Mouse (Mus musculus) lung, postnatal 0 days (tissue): ENCODE measurements around the gene Akap8l. TPM values are rescaled to one million over a fixed set of nuclear protein-coding genes. Genes with fewer than 3 reads are reported as not detected.

Experiments
- ATAC-seq: fragments of 200-750 bp; cut with Nextera tagmentation; 2 replicates; pipeline ENCODE4 v1.8.0; 2017; ENCODE audit warnings: moderate library complexity
- DNase-seq: peaks from one replicate; pipeline ENCODE4 v3.0.0-alpha.2; 2016; ENCODE audit warnings: low spot score
- H3K27ac ChIP-seq: fragments of 300-500 bp; sonication (generic); 2 replicates; pipeline ENCODE4 v1.5.1; 2014; ENCODE audit warnings: antibody characterized with exemption, mild to moderate bottlenecking, low read length, mixed read lengths
- H3K27me3 ChIP-seq: fragments of 300-500 bp; sonication (generic); replicated peaks from 2 replicates; pipeline ENCODE4 v1.6.1; 2014; ENCODE audit warnings: low read length, mixed read lengths; ENCODE audit not compliant: insufficient read depth
- H3K36me3 ChIP-seq: fragments of 300-500 bp; sonication (generic); 2 replicates; pipeline ENCODE4 v1.6.1; 2014; ENCODE audit warnings: low read length, mixed read lengths; ENCODE audit not compliant: insufficient read depth
- H3K4me1 ChIP-seq: fragments of 300-500 bp; sonication (generic); 2 replicates; pipeline ENCODE4 v1.6.1; 2014; ENCODE audit warnings: antibody characterized with exemption, low read depth, low read length, mixed read lengths; ENCODE audit not compliant: insufficient read depth
- H3K4me2 ChIP-seq: fragments of 300-500 bp; sonication (generic); replicated peaks from 2 replicates; pipeline ENCODE4 v1.6.1; 2014; ENCODE audit warnings: low read depth, mild to moderate bottlenecking, low read length, moderate library complexity, mixed read lengths
- H3K4me3 ChIP-seq: fragments of 300-500 bp; sonication (generic); 2 replicates; pipeline ENCODE4 v1.5.1; 2014; ENCODE audit warnings: low read depth, low read length
- H3K9ac ChIP-seq: fragments of 300-500 bp; sonication (generic); replicated peaks from 2 replicates; pipeline ENCODE4 v1.6.1; 2014; ENCODE audit warnings: low read depth, mild to moderate bottlenecking
- H3K9me3 ChIP-seq: fragments of 300-500 bp; sonication (generic); 2 replicates; pipeline ENCODE4 v1.6.1; 2016; ENCODE audit warnings: low read length, mixed read lengths
- CTCF ChIP-seq: IDR thresholded peaks from 2 replicates; pipeline ENCODE4 v1.5.1; 2016; ENCODE audit warnings: antibody characterized with exemption, mild to moderate bottlenecking
- EP300 ChIP-seq: IDR thresholded peaks from 2 replicates; pipeline ENCODE4 v1.6.1; 2016; ENCODE audit warnings: antibody characterized with exemption, mild to moderate bottlenecking, control low read depth
- WGBS: fragments of 180-500 bp; shearing (Covaris S2); extraction: QIAGEN DNeasy Blood & Tissue Kit; methylation state at CpG from one replicate; pipeline ENCODE4 v1.1.7; 2014; 5-methylcytosine and 5-hydroxymethylcytosine counted together
- polyA plus RNA-seq: library from polyadenylated mRNA; unstranded; fragments of >200 nt; fragmentation: Nextera tagmentation; extraction: Ambion mirVana; gene quantifications from 2 replicates; pipeline ENCODE4 v1.2.1, GENCODE M21; 2015

Akap8l gene
- polyA plus RNA-seq, 1 experiment from 2014 or later, result 59.9 TPM

DNA sequence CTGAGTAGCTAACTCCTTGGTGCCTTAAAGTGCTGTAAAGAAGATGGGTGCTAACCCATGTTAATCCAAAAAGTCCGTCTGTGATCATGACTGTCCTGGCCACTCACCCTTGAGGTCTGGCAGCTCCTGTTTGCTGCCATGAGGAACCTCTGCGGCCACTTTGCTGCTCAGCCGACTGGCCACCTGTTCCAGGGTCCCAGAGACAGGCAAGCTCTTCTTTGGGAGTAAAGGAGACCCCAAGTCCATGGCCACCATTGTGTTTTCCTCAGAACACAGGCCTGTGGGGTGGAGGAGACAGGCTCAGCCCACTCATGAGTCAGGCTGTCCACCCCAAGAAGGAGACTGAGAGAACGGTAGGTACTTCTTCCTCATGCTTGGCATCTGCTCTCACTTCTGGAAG, 12.3 kb upstream of the Akap8l start:
- no peaks in the 10 kb centered on the region for H3K27me3 ChIP-seq
- no peak for TF ChIP-seq CTCF
- TF ChIP-seq EP300, result no peak
- WGBS, result 71% methylated on average over 4 of the region's 4 CpGs
- H3K36me3 ChIP-seq, result peaks cover 27% of the 10 kb centered on the region
- H3K9ac ChIP-seq, result no peak overlapping the region
- no peak for ATAC-seq
- H3K9me3 ChIP-seq, result no peaks in the 10 kb centered on the region
- H3K27ac ChIP-seq, result no peak overlapping the region
- DNase-seq, result no peak
- peaks cover 15% of the 10 kb centered on the region; the same call in 1 of the 2 replicates for H3K4me1 ChIP-seq
- H3K4me3 ChIP-seq, result no peak overlapping the region
- peak overlapping the region; percentile 89; the same call in 1 of the 2 replicates for H3K4me2 ChIP-seq

- no peak overlapping the region for H3K27ac ChIP-seq
- no peak overlapping the region for H3K4me3 ChIP-seq
- H3K9ac ChIP-seq, result no peak overlapping the region
- DNase-seq, result no peak
- H3K36me3 ChIP-seq, result peaks cover 48% of the 10 kb centered on the region
- WGBS, result 91% methylated on average over 14 of the region's 18 CpGs
- ATAC-seq, result no peak
- peaks cover 12% of the 10 kb centered on the region; the same call in 1 of the 2 replicates for H3K4me1 ChIP-seq
- H3K27me3 ChIP-seq, result no peaks in the 10 kb centered on the region
- no peak overlapping the region for H3K4me2 ChIP-seq
- TF ChIP-seq CTCF (no peak), EP300 (no peak)
- H3K9me3 ChIP-seq, result no peaks in the 10 kb centered on the region
Observed at GRCm38 (mm10) chr17:32359928-32360327, 9.5 kb upstream of the Akap8l start.

GRCm38 (mm10) chr17:32358943-32359340, 8.5 kb upstream of the Akap8l start:
- TF ChIP-seq EP300, result no peak
- TF ChIP-seq CTCF, result no peak
- no peak overlapping the region for H3K27ac ChIP-seq
- WGBS, result 88% methylated on average over 6 of the region's 6 CpGs

GRCm38 (mm10) chr17:32358192-32358942, 8.0 kb upstream of the Akap8l start:
- TF ChIP-seq EP300 (no peak), CTCF (no peak)
- Histone ChIP-seq H3K9ac (no peak overlapping the region), H3K36me3 (peaks cover 55% of the 10 kb centered on the region), H3K9me3 (no peaks in the 10 kb centered on the region), H3K4me1 (peaks cover 5% of the 10 kb centered on the region; the same call in 1 of the 2 replicates), H3K4me2 (no peak overlapping the region), H3K27me3 (no peaks in the 10 kb centered on the region), H3K27ac (no peak overlapping the region), H3K4me3 (no peak overlapping the region)
- WGBS, result 95% methylated on average over 7 of the region's 7 CpGs
- ATAC-seq (no peak), DNase-seq (no peak)

More at GRCm38 (mm10) chr17:32358943-32359340, 8.5 kb upstream of the Akap8l start:
- no peak overlapping the region for H3K4me3 ChIP-seq
- ATAC-seq, result no peak
- peaks cover 9% of the 10 kb centered on the region; the same call in 1 of the 2 replicates for H3K4me1 ChIP-seq
- no peak overlapping the region for H3K4me2 ChIP-seq
- H3K27me3 ChIP-seq, result no peaks in the 10 kb centered on the region
- no peak for DNase-seq
- H3K9ac ChIP-seq, result no peak overlapping the region
- H3K36me3 ChIP-seq, result peaks cover 55% of the 10 kb centered on the region
- H3K9me3 ChIP-seq, result no peaks in the 10 kb centered on the region

GRCm38 (mm10) chr17:32356766-32357760, 6.7 kb upstream of the Akap8l start:
- no peak for ATAC-seq
- Histone ChIP-seq H3K27ac (no peak overlapping the region), H3K4me2 (no peak overlapping the region), H3K4me1 (no peaks in the 10 kb centered on the region), H3K9ac (no peak overlapping the region), H3K36me3 (peaks cover 53% of the 10 kb centered on the region), H3K4me3 (no peak overlapping the region), H3K9me3 (no peaks in the 10 kb centered on the region), H3K27me3 (no peaks in the 10 kb centered on the region)
- TF ChIP-seq EP300, result no peak
- no peak for TF ChIP-seq CTCF
- no peak for DNase-seq
- 83% methylated on average over 24 of the region's 24 CpGs for WGBS

- ATAC-seq (no peak), DNase-seq (no peak)
- Histone ChIP-seq H3K36me3 (peaks cover 49% of the 10 kb centered on the region), H3K9me3 (no peaks in the 10 kb centered on the region), H3K9ac (no peak overlapping the region), H3K4me2 (no peak overlapping the region), H3K4me3 (no peak overlapping the region), H3K27me3 (no peaks in the 10 kb centered on the region), H3K4me1 (no peaks in the 10 kb centered on the region), H3K27ac (no peak overlapping the region)
- WGBS, result 87% methylated on average over 9 of the region's 9 CpGs
- no peak for TF ChIP-seq EP300
- TF ChIP-seq CTCF, result no peak
Observed at GRCm38 (mm10) chr17:32356281-32356680, 5.9 kb upstream of the Akap8l start.
